Mouse (Mus musculus): ENCODE results near the gene Pdlim7.
A peak's percentile ranks its signal among the peaks of the same experiment; 100 is the strongest.

The Pdlim7 gene

DNA sequence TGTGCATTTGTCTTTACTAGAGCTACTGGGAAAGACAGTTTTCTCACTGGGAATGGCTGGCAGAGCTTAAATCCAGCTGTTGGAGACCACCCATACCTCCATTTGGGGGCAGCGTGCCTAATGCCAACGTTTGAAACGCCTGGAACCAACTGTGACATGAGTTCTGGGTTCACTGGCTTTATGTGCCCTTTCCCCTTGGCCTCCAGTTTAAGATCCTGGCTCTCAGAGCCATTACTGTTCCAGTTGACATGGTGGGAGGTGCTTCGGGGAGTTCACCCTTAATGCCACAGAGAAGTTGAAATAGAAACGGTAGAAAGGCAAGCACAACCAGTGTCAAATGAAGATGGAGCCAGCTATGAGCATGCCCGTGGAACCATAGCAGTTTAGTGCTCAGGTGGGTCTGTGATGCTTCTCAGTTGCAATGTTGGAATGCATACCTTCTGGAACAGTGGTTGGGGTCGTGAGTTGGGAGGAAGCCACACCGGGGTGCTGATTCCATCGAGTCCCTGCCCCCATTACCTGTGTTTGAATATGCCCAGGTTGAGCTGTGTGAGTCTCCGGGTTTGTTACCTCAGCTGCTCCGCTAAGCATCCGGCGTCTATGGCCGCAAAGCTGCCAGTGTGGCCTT, 50.0 kb downstream of the Pdlim7 start:
- DNase-seq: peak in 1 of 2 experiments; percentile 52

- no peak for DNase-seq
These were observed 50.5 kb downstream of the Pdlim7 start for GRCm38 (mm10) chr13:55462965-55463364.

DNA sequence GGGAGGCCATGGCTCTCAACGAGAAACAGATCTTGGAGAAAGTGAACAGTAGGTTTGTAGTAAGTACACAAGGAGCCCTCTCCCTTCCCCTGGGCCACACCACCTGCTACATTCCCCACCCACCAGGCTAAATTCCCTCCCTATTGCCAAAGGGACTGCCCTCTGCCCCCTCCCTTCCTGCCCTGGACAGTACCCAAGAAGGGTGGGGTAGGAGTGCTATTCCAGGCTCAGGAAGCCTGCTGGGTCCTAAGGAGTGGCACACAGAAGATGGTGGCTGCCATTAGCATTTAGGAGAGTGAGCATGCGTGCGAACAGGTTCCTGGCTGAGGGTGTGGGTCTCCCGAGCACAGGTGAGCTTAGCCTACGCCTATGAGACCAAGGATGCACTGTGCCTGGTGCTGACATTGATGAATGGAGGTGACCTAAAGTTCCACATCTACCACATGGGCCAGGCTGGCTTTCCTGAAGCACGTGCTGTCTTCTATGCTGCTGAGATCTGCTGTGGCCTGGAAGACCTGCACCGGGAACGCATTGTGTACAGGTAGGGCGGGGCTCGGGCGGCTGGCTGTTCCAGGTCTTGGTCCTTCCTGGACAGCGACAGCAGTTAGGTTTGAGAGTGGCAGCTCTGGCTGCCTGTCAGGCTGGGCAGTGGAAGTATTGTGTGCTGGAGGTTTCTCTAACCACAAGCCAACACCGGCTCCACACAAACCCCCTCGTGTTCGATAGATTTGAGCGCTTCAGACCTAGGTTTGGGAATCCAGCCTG, 61.5 kb downstream of the Pdlim7 start:
- no peak for DNase-seq

- no peak for DNase-seq
These were observed 62.2 kb downstream of the Pdlim7 start for GRCm38 (mm10) chr13:55451296-55451695.

DNA sequence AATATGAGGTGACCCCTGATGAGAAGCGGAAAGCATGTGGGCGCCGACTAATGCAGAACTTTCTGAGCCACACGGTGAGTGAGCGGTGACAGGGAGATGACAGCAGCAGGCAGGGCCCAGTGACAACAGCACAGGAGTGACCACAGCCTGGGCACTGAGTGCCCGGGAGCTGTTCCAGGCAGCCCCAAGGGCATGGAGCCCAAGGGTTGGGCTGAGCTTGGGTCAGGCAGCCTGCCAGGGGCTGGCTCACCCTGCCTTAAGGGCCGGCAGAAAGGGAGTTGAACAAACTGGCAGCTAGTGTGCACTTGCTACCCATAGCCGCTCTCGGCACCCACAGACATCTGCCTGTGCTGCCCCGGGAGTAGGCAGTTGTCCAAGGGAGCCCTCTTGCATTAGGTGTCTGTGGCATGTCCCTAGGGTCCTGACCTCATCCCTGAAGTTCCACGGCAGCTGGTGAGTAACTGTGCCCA, 62.9 kb downstream of the Pdlim7 start:
- DNase-seq: no peak

GRCm38 (mm10) chr13:55449679-55450441, 63.6 kb downstream of the Pdlim7 start:
- peak; percentile 76 to 77 for DNase-seq

GRCm38 (mm10) chr13:55449205-55449604, 64.3 kb downstream of the Pdlim7 start:
- no peak for DNase-seq

GRCm38 (mm10) chr13:55448131-55448530, 65.3 kb downstream of the Pdlim7 start:
- DNase-seq: no peak

DNA sequence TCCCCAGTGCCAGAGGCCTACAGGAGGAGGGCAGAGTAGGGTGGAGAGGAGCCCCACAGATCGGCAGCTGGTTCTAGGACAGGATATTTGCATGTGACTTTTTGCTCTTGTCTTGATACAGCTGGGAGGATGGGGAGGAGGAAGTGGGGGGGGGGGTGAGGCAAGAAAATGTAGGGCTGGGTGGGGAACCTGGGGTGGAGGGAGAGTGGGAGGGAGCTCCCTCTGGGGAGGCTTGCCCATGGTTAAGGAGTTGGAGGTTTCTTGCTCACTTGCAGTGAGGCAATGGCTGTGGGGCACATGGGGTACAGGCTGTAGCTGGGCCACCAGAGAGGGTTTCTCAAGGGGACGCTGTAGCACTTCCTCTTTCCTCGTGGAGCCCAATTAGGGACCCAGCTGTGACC, 65.9 kb downstream of the Pdlim7 start:
- DNase-seq: peak; percentile 62 to 68

- no peak for DNase-seq
These were observed 66.9 kb downstream of the Pdlim7 start for GRCm38 (mm10) chr13:55446483-55447105.
